Mouse (Mus musculus): Measurements from ENCODE around the gene Il17c.

The Il17c gene

GRCm38 (mm10) chr8:122460524-122461472 lies 39.0 kb downstream of the Il17c start, which contains the start of gene Snai3:
Gene Snai3, minus strand, starts transcription at chr8:122460733.
- DNase-seq (ENCODE audit: low read depth): no peak

- DNase-seq (ENCODE audit: low read depth): no peak
Observed at GRCm38 (mm10) chr8:122461473-122462148, 39.8 kb downstream of the Il17c start.

GRCm38 (mm10) chr8:122462510-122462909 lies 40.7 kb downstream of the Il17c start:
- DNase-seq (ENCODE audit: low read depth): no peak

GRCm38 (mm10) chr8:122463651-122464640 lies 42.1 kb downstream of the Il17c start:
- no peak for DNase-seq (ENCODE audit: low read depth)

GRCm38 (mm10) chr8:122464985-122465384 lies 43.2 kb downstream of the Il17c start:
- no peak for DNase-seq (ENCODE audit: low read depth)

- no peak for DNase-seq (ENCODE audit: low read depth)
Observed at GRCm38 (mm10) chr8:122467816-122468215, 46.0 kb downstream of the Il17c start.

GRCm38 (mm10) chr8:122469407-122469806 lies 47.6 kb downstream of the Il17c start:
- DNase-seq (ENCODE audit: low read depth): no peak

- no peak for DNase-seq (ENCODE audit: low read depth)
Observed at GRCm38 (mm10) chr8:122469965-122470364, 48.1 kb downstream of the Il17c start.

GRCm38 (mm10) chr8:122470691-122471090 lies 48.9 kb downstream of the Il17c start:
- no peak for DNase-seq (ENCODE audit: low read depth)

All from c-Kit-positive CD71-negative TER-119-negative erythroid progenitor cells, embryonic 14.5 days (primary cell).